Mouse (Mus musculus) cortical plate, adult 2 months (tissue): ENCODE measurements around the gene Moxd1.

ENCODE experiments used
- CTCF ChIP-seq: fragments of 200-500 bp; IDR thresholded peaks from 2 replicates; pipeline ENCODE4 v1.5.1; 2011; ENCODE audit warnings: mild to moderate bottlenecking, control low read depth, low read length; ENCODE audit not compliant: insufficient read depth; ENCODE audit errors: extremely low read depth
- POLR2A ChIP-seq: fragments of 200-500 bp; IDR thresholded peaks from 2 replicates; pipeline ENCODE4 v1.6.1; 2011; ENCODE audit warnings: mild to moderate bottlenecking, low read length, control low read depth; ENCODE audit not compliant: insufficient read depth; ENCODE audit errors: extremely low read depth

- TF ChIP-seq POLR2A (no peak), CTCF (no peak)
These were observed 13.2 kb upstream of the Moxd1 start for GRCm38 (mm10) chr10:24210075-24210474.
